Mouse (Mus musculus) forebrain, embryonic 11.5 days (tissue): ENCODE data around the gene Cacnb2. TPM values are rescaled to one million over a fixed set of nuclear protein-coding genes. Genes with fewer than 3 reads are reported as not detected.

Experiments used
- ATAC-seq: fragments of 200-750 bp; cut with Nextera tagmentation; replicated peaks from 2 replicates; pipeline ENCODE4 v1.8.0; 2017; ENCODE audit warnings: moderate TSS enrichment; ENCODE audit not compliant: low FRiP score
- DNase-seq: peaks from one replicate; pipeline ENCODE4 v3.0.0-alpha.2; 2017; ENCODE audit warnings: low spot score
- H3K27ac ChIP-seq: fragments of 300-500 bp; sonication (generic); 2 replicates; pipeline ENCODE4 v1.5.1; 2014; ENCODE audit warnings: low read depth, low read length
- H3K27me3 ChIP-seq: fragments of 300-500 bp; sonication (generic); 2 replicates; pipeline ENCODE4 v1.6.1; 2014; ENCODE audit warnings: mild to moderate bottlenecking, low read length, mixed read lengths; ENCODE audit not compliant: control insufficient read depth, insufficient read depth
- H3K36me3 ChIP-seq: fragments of 300-500 bp; sonication (generic); 2 replicates; pipeline ENCODE4 v1.6.1; 2014; ENCODE audit warnings: mild to moderate bottlenecking, low read length, moderate library complexity, mixed read lengths; ENCODE audit not compliant: control insufficient read depth, insufficient read depth
- H3K4me1 ChIP-seq: fragments of 300-500 bp; sonication (generic); replicated peaks from 2 replicates; pipeline ENCODE4 v1.6.1; 2014; ENCODE audit warnings: low read length, mixed read lengths; ENCODE audit not compliant: control insufficient read depth, insufficient read depth
- H3K4me2 ChIP-seq: fragments of 300-500 bp; sonication (generic); 2 replicates; pipeline ENCODE4 v1.6.1; 2014; ENCODE audit warnings: low read depth, mild to moderate bottlenecking, low read length, moderate library complexity, mixed read lengths; ENCODE audit not compliant: severe bottlenecking
- H3K4me3 ChIP-seq: fragments of 300-500 bp; sonication (generic); 2 replicates; pipeline ENCODE4 v1.5.1; 2014; ENCODE audit warnings: low read depth, low read length
- H3K9ac ChIP-seq: fragments of 300-500 bp; sonication (generic); 2 replicates; pipeline ENCODE4 v1.6.1; 2014; ENCODE audit warnings: low read length
- H3K9me3 ChIP-seq: fragments of 300-500 bp; sonication (generic); 2 replicates; pipeline ENCODE4 v1.6.1; 2016; ENCODE audit warnings: low read length, mixed read lengths; ENCODE audit not compliant: control insufficient read depth
- WGBS: fragments of 180-500 bp; shearing (Covaris S2); extraction: QIAGEN DNeasy Blood & Tissue Kit; methylation state at CpG from one replicate; pipeline ENCODE4 v1.1.7; 2014; 5-methylcytosine and 5-hydroxymethylcytosine counted together
- polyA plus RNA-seq: library from polyadenylated mRNA; unstranded; fragments of >200 nt; fragmentation: Nextera tagmentation; extraction: Ambion mirVana; gene quantifications from 2 replicates; pipeline ENCODE4 v1.2.1, GENCODE M21; 2014

Cacnb2 gene
- polyA plus RNA-seq, 1 experiment from 2014 or later: 4.0 TPM

DNA sequence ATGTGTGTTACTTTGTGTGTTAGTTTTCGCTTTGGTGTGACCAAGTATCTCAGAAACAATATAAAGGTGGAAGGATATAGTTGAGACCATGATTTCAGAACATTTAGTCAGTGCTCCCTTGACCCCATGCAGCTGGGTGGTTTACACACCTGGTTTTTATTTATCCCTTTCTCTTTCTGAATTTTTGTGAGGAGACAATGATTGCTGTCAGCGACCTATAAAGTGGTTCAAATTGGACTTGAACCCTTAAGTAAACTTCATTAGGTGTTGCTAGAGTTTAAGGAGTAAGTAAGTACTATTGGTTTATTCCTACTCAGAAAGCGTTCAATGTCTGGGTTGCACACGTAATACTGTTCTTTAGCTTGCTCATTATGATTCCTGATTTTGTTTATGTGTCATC is 36.4 kb downstream of the Cacnb2 start:
- H3K4me3 ChIP-seq: no peak overlapping the region
- WGBS: 85% methylated on average over 4 of the region's 4 CpGs
- DNase-seq (no peak), ATAC-seq (no peak)
- H3K27me3 ChIP-seq: no peaks in the 10 kb centered on the region
- no peak overlapping the region for H3K4me2 ChIP-seq
- H3K36me3 ChIP-seq: no peaks in the 10 kb centered on the region
- H3K9ac ChIP-seq: no peak overlapping the region
- H3K9me3 ChIP-seq: no peaks in the 10 kb centered on the region
- no peaks in the 10 kb centered on the region for H3K4me1 ChIP-seq
- H3K27ac ChIP-seq: no peak overlapping the region

DNA sequence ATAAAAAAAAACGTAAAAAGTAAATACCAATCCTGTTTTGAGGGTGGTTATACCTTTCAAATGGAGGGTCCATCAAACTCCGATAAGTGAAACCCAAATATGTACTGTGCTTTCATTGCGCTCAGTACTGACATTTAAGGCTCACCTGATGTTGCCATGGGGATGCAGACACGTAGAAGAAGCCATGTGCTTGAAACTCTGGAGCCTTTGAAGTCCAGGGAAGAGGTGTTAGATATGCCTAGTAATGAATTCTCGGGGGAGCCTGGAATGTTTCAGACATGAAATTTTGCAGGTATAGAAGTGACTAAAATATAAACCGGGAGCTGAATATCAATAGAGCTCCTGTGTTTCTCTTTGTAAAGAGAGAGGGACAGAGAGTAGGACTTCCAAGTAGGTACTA is 37.0 kb downstream of the Cacnb2 start:
- H3K9ac ChIP-seq: no peak overlapping the region
- ATAC-seq: no peak
- DNase-seq: no peak
- H3K9me3 ChIP-seq: no peaks in the 10 kb centered on the region
- H3K4me3 ChIP-seq: no peak overlapping the region
- H3K36me3 ChIP-seq: no peaks in the 10 kb centered on the region
- no peak overlapping the region for H3K27ac ChIP-seq
- WGBS: 88% methylated on average over 6 of the region's 6 CpGs
- no peak overlapping the region for H3K4me2 ChIP-seq
- no peaks in the 10 kb centered on the region for H3K27me3 ChIP-seq
- H3K4me1 ChIP-seq: no peaks in the 10 kb centered on the region

DNA sequence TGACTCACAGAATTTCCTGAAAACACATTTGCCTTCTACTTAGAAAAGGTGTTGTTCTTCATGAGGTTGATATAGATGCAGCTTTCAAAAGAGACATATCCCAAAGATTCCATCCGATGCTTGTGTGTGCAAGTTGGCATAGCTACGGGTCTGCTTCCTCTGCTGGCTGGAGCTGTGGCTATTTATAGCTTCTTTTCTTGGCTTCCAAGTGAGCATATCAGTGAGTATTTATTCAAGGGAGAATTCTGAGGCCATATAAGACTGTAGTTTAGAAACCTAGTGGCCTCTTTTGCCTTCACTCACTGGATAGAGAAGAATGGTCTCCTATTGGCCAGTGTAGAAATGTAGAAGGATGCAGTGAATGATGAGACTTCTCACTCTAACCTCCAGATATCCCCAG is 38.2 kb downstream of the Cacnb2 start:
- Histone ChIP-seq H3K4me2 (no peak overlapping the region), H3K4me1 (no peaks in the 10 kb centered on the region), H3K27me3 (no peaks in the 10 kb centered on the region), H3K9ac (no peak overlapping the region), H3K4me3 (no peak overlapping the region), H3K36me3 (no peaks in the 10 kb centered on the region), H3K9me3 (no peaks in the 10 kb centered on the region), H3K27ac (no peak overlapping the region)
- ATAC-seq (no peak), DNase-seq (no peak)
- 85% methylated on average over 2 of the region's 2 CpGs for WGBS

GRCm38 (mm10) chr2:14651268-14651667 is 48.4 kb downstream of the Cacnb2 start:
- no peaks in the 10 kb centered on the region for H3K27me3 ChIP-seq
- no peaks in the 10 kb centered on the region for H3K36me3 ChIP-seq
- H3K27ac ChIP-seq: no peak overlapping the region
- no peak for DNase-seq
- H3K4me2 ChIP-seq: no peak overlapping the region
- no peak overlapping the region for H3K4me3 ChIP-seq
- no peaks in the 10 kb centered on the region for H3K9me3 ChIP-seq
- ATAC-seq: no peak
- no peaks in the 10 kb centered on the region for H3K4me1 ChIP-seq
- no peak overlapping the region for H3K9ac ChIP-seq
- 78% methylated on average over 2 of the region's 2 CpGs for WGBS

DNA sequence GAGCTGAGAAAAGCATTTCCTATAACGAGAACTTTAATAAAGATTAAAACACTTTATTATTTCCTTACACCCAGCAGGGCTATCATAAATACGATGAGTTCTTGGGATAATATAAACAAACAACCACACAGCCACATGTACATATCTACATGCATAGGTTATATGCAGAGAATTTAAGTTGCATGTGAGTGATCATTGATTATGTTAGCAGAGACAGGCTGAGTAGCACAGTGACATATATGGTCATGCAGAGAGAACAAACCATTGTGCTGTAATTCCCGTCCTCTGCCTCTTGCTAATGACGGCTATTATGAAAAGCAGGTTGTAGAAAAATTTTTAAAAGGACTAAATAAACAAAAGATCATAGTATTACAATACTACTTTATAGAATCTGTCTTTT is 53.8 kb downstream of the Cacnb2 start:
- Histone ChIP-seq H3K27me3 (no peaks in the 10 kb centered on the region), H3K9me3 (no peaks in the 10 kb centered on the region), H3K4me3 (no peak overlapping the region), H3K36me3 (no peaks in the 10 kb centered on the region), H3K9ac (no peak overlapping the region), H3K4me2 (no peak overlapping the region), H3K4me1 (no peaks in the 10 kb centered on the region), H3K27ac (no peak overlapping the region)
- ATAC-seq (no peak), DNase-seq (no peak)
- WGBS: 69% methylated on average over 4 of the region's 4 CpGs

- peak; percentile 61; the same call in 1 of the 2 replicates for ATAC-seq
- no peak overlapping the region for H3K27ac ChIP-seq
- no peaks in the 10 kb centered on the region for H3K4me1 ChIP-seq
- no peaks in the 10 kb centered on the region for H3K9me3 ChIP-seq
- H3K4me2 ChIP-seq: no peak overlapping the region
- H3K36me3 ChIP-seq: no peaks in the 10 kb centered on the region
- no peaks in the 10 kb centered on the region for H3K27me3 ChIP-seq
- H3K4me3 ChIP-seq: no peak overlapping the region
- DNase-seq: no peak
- H3K9ac ChIP-seq: no peak overlapping the region
- WGBS: 67% methylated on average over 3 of the region's 3 CpGs
These were observed 54.4 kb downstream of the Cacnb2 start for GRCm38 (mm10) chr2:14657205-14657844.

GRCm38 (mm10) chr2:14665213-14665612 is 62.3 kb downstream of the Cacnb2 start:
- H3K4me1 ChIP-seq: no peaks in the 10 kb centered on the region
- 18% methylated on average over 1 of the region's 1 CpGs for WGBS
- H3K4me2 ChIP-seq: no peak overlapping the region
- H3K27me3 ChIP-seq: no peaks in the 10 kb centered on the region
- H3K9me3 ChIP-seq: no peaks in the 10 kb centered on the region
- H3K4me3 ChIP-seq: no peak overlapping the region
- no peaks in the 10 kb centered on the region for H3K36me3 ChIP-seq
- no peak overlapping the region for H3K27ac ChIP-seq
- DNase-seq (no peak), ATAC-seq (no peak; the same call in 1 of the 2 replicates)
- H3K9ac ChIP-seq: no peak overlapping the region

DNA sequence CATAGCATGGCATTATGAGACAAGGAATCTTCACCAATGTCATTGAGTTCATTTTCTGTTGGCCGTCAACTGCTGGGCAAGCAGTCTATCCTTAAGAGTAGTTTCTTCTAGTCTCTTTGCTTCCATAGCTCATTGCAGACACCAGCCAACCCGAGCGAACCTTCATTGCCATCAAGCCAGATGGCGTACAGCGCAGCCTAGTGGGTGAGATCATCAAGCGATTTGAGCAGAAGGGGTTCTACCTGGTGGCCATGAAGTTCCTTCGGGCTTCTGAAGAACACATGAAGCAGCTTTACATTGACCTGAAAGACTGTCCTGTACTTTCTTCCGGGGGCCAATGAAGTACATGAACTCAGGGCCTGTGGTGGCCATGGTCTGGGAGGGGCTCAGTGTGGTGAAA is 69.2 kb downstream of the Cacnb2 start:
- H3K9ac ChIP-seq: no peak overlapping the region
- ATAC-seq: no peak
- no peak for DNase-seq
- no peaks in the 10 kb centered on the region for H3K27me3 ChIP-seq
- 96% methylated on average over 8 of the region's 8 CpGs for WGBS
- H3K4me3 ChIP-seq: no peak overlapping the region
- H3K4me1 ChIP-seq: no peaks in the 10 kb centered on the region; the same call in 1 of the 2 replicates
- no peaks in the 10 kb centered on the region for H3K9me3 ChIP-seq
- H3K4me2 ChIP-seq: no peak overlapping the region
- H3K36me3 ChIP-seq: no peaks in the 10 kb centered on the region
- no peak overlapping the region for H3K27ac ChIP-seq

GRCm38 (mm10) chr2:14676885-14677516 is 74.1 kb downstream of the Cacnb2 start:
- H3K27me3 ChIP-seq: no peaks in the 10 kb centered on the region
- no peak overlapping the region for H3K27ac ChIP-seq
- ATAC-seq (peak; percentile 47), DNase-seq (peak; percentile 68)
- H3K4me3 ChIP-seq: no peak overlapping the region
- no peaks in the 10 kb centered on the region for H3K9me3 ChIP-seq
- H3K36me3 ChIP-seq: no peaks in the 10 kb centered on the region
- H3K9ac ChIP-seq: no peak overlapping the region
- no peaks in the 10 kb centered on the region; the same call in 1 of the 2 replicates for H3K4me1 ChIP-seq
- H3K4me2 ChIP-seq: no peak overlapping the region
- WGBS: 27% methylated on average over 6 of the region's 6 CpGs
